Mouse (Mus musculus) effector memory CD4-positive, alpha-beta T cell, adult 7 months (primary cell): ENCODE results near the gene Npb. TPM values are rescaled to one million over a fixed set of nuclear protein-coding genes. Genes with fewer than 3 reads are reported as not detected.

Experiments used
- polyA plus RNA-seq: library from polyadenylated mRNA; unstranded; fragments of 100-300 nt; shearing (Covaris generic); gene quantifications from one replicate; pipeline ENCODE4 v1.2.1, GENCODE M21; 2017

Gene Npb
- polyA plus RNA-seq, result not detected

GRCm38 (mm10) chr11:120608241-120609034 is at the start of gene Npb:
TSS of gene Npb (plus strand) at chr11:120608477.

GRCm38 (mm10) chr11:120572752-120573584 is 35.3 kb upstream of the Npb start, which contains the start of gene P4hb:
TSS of gene P4hb (minus strand) at chr11:120573253.

GRCm38 (mm10) chr11:120581490-120582267 is 26.6 kb upstream of the Npb start, which contains the start of gene Arhgdia:
TSS of gene Arhgdia (minus strand) at chr11:120581624.

GRCm38 (mm10) chr11:120598283-120598989 is 9.8 kb upstream of the Npb start, which contains the start of the genes Alyref and Anapc11:
TSS of gene Alyref (minus strand) at chr11:120598365.
TSS of gene Anapc11 (plus strand) at chr11:120598421.

GRCm38 (mm10) chr11:120617519-120618112 is 9.3 kb downstream of the Npb start, which contains the start of gene Pcyt2:
TSS of gene Pcyt2 (minus strand) at chr11:120617936.

GRCm38 (mm10) chr11:120625152-120625775 is 17.0 kb downstream of the Npb start, which contains the start of gene Sirt7:
TSS of gene Sirt7 (minus strand) at chr11:120625240.

GRCm38 (mm10) chr11:120633520-120634343 is 25.5 kb downstream of the Npb start, which contains the start of gene Mafg:
TSS of gene Mafg (minus strand) at chr11:120633600.

GRCm38 (mm10) chr11:120643601-120643987 is 35.3 kb downstream of the Npb start, which contains the start of gene Pycr1:
TSS of gene Pycr1 (minus strand) at chr11:120643769.

GRCm38 (mm10) chr11:120648001-120648476 is 39.8 kb downstream of the Npb start, which contains the start of gene Myadml2:
TSS of gene Myadml2 (minus strand) at chr11:120648158.

Other genes starting within 250 kb of the Npb start
- gene Fscn2, start 246.9 kb upstream of the Npb start, polyA plus RNA-seq, result 0.22 TPM
- 24.0 TPM for gene Faap100, start 229.7 kb upstream of the Npb start, polyA plus RNA-seq
- 50.4 TPM for gene Nploc4, start 170.8 kb upstream of the Npb start, polyA plus RNA-seq
- not detected for gene Tspan10, start 165.8 kb upstream of the Npb start, polyA plus RNA-seq
- 0.60 TPM for gene Pde6g, start 155.0 kb upstream of the Npb start, polyA plus RNA-seq
- 3.9 TPM for gene Oxld1, start 150.4 kb upstream of the Npb start, polyA plus RNA-seq
- 25.7 TPM for gene Ccdc137, start 150.4 kb upstream of the Npb start, polyA plus RNA-seq
- gene Arl16, start 140.9 kb upstream of the Npb start, polyA plus RNA-seq, result 11.9 TPM
- gene Mrpl12, start 123.9 kb upstream of the Npb start, polyA plus RNA-seq, result 29.6 TPM
- 7.6 TPM for gene Slc25a10, start 116.6 kb upstream of the Npb start, polyA plus RNA-seq
- not detected for gene Gcgr, start 77.8 kb upstream of the Npb start, polyA plus RNA-seq
- 59.6 TPM for gene Mcrip1, start 58.8 kb upstream of the Npb start, polyA plus RNA-seq
- not detected for gene Ppp1r27, start 57.3 kb upstream of the Npb start, polyA plus RNA-seq
- 172 TPM for gene P4hb, start 35.2 kb upstream of the Npb start, polyA plus RNA-seq
- gene Arhgdia, start 26.9 kb upstream of the Npb start, polyA plus RNA-seq, result 768 TPM
- 279 TPM for gene Alyref, start 10.1 kb upstream of the Npb start, polyA plus RNA-seq
- 67.7 TPM for gene Anapc11, start 10.1 kb upstream of the Npb start, polyA plus RNA-seq
- gene Pcyt2, start 9.5 kb downstream of the Npb start, polyA plus RNA-seq, result 135 TPM
- gene Sirt7, start 16.8 kb downstream of the Npb start, polyA plus RNA-seq, result 155 TPM
- 31.8 TPM for gene Mafg, start 25.1 kb downstream of the Npb start, polyA plus RNA-seq
- gene Pycr1, start 35.3 kb downstream of the Npb start, polyA plus RNA-seq, result 0.44 TPM
- not detected for gene Myadml2, start 39.7 kb downstream of the Npb start, polyA plus RNA-seq
- gene Notum, start 52.7 kb downstream of the Npb start, polyA plus RNA-seq, result not detected
- 111 TPM for gene Aspscr1, start 64.5 kb downstream of the Npb start, polyA plus RNA-seq
- 85.8 TPM for gene Cenpx, start 105.3 kb downstream of the Npb start, polyA plus RNA-seq
- gene Lrrc45, start 105.4 kb downstream of the Npb start, polyA plus RNA-seq, result 52.6 TPM
- gene Rac3, start 113.0 kb downstream of the Npb start, polyA plus RNA-seq, result not detected
- 5.4 TPM for gene Dcxr, start 118.8 kb downstream of the Npb start, polyA plus RNA-seq
- gene Cbr2, start 123.6 kb downstream of the Npb start, polyA plus RNA-seq, result not detected
- gene Hmga1b, start 154.3 kb downstream of the Npb start, polyA plus RNA-seq, result 9.5 TPM
- gene Rfng, start 175.7 kb downstream of the Npb start, polyA plus RNA-seq, result 29.1 TPM
- gene Gps1, start 175.8 kb downstream of the Npb start, polyA plus RNA-seq, result 70.8 TPM
- gene Dus1l, start 187.9 kb downstream of the Npb start, polyA plus RNA-seq, result 42.8 TPM
- 39.2 TPM for gene Fasn, start 216.1 kb downstream of the Npb start, polyA plus RNA-seq